Mouse (Mus musculus) spleen, postnatal 4 days (tissue): ENCODE data around the gene Ccdc144b.

Source experiments
- DNase-seq, 2 experiments: peaks; one replicate each; pipeline ENCODE4 v3.0.0; 2022; ENCODE audit warnings: low spot score in 2 of 2

Ccdc144b gene

DNA sequence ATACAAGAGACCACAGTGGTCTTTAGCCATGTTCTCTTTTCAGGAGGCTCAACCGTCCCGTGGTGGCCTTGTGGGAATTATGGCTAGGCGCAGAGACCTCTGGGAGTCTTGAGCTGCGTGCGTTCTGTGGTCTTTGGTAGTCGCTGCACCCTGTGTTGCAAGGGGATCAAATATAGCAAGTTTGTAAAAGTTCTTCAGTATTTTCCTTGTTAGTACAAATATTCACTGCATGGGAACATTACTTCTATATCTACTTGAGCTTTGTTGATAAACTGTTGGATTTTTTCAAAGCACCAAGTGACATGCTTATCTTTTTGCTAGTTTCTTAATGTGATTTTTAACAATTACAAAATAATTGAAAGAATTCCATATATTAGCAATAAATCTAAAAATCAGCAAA lies at the start of gene Ccdc144b:
Gene Ccdc144b, minus strand, starts transcription at position 101 of the 400 bp plus-strand sequence.
- no peak for DNase-seq

DNA sequence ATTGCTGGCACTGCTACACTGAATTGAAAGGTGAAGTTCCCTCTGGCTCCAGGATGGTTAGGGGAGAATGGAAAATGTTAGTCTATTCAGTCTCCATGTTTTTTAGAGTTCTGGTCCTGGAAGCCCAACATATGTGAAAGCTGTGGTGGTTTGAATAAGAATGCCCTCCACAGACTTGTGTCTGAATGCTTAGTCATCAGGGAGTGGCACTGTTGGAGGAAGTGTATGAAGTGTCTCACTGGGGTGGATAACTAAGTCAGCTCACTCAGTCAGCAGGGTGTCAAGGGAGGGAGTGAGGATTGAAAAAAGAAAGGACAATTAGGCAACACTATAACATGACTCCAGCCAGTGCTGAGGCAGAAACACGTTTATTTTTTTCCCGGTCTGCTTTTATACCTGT lies 42.0 kb upstream of the Ccdc144b start:
- no peak for DNase-seq

GRCm38 (mm10) chr3:36087591-36087990 lies 34.2 kb upstream of the Ccdc144b start:
- peak in 1 of 2 experiments; percentile 56 for DNase-seq

DNA sequence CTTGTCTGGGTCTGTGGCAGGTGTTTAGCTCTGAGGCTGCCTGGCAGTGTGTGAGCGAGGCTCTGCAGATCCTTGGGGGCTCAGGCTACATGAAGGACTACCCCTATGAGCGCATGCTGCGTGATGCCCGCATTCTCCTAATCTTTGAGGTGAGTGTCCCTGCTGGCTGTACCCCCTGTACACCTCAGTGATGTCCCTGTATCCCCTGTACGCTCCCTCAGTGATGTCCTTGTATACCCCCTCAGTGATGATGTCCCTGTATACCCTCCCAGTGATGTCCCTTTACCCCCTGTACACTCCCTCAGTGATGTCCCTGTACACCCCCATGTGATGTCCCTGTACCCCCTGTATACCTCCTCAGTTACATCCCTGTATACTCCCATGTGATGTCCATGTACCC lies 32.0 kb upstream of the Ccdc144b start:
- DNase-seq = no peak

- peak in 1 of 2 experiments; percentile 42 for DNase-seq
Measured at GRCm38 (mm10) chr3:36083381-36083780, 30.0 kb upstream of the Ccdc144b start.

GRCm38 (mm10) chr3:36082843-36083242 lies 29.5 kb upstream of the Ccdc144b start:
- DNase-seq = peak in 1 of 2 experiments; percentile 33

DNA sequence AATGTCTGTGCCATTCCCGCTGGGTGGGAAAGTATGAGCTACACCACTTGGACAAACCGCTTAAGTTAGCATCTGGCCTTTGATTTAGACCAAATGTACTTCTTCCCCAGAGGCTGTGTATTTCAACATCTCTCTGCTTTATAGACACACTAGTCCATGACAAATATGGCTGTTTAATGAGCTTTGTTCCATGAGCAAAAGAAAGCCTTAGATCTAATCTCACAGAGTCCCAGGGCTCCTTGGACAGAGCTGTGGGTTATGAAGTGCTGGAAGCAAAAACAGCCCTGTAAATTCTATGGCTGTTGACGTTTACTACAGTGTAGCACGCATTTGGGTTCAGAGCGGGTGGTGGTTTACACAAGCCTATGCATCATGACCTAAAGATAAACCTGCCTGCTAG lies 27.4 kb upstream of the Ccdc144b start:
- no peak for DNase-seq

DNA sequence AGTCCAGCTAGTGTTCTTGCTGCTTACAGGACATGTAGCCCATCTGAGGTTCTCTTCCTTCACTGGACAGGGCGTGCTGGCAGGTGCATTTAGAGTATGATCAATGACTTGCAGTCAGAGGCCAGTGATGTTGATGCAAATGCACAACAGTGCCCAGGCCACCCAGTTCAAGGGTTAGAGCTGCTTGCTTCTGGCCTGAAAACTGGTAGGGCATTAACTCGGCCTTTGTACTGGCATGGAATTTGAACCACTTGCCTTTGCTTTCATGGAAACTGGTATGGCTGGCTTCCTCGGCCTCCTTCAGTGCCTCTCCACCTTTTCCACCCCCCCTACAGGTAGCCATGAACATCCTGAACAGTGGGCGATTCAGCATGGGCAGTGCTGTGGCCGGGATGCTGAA lies 26.5 kb upstream of the Ccdc144b start:
- DNase-seq = no peak

GRCm38 (mm10) chr3:36077386-36077785 lies 24.0 kb upstream of the Ccdc144b start:
- no peak for DNase-seq

DNA sequence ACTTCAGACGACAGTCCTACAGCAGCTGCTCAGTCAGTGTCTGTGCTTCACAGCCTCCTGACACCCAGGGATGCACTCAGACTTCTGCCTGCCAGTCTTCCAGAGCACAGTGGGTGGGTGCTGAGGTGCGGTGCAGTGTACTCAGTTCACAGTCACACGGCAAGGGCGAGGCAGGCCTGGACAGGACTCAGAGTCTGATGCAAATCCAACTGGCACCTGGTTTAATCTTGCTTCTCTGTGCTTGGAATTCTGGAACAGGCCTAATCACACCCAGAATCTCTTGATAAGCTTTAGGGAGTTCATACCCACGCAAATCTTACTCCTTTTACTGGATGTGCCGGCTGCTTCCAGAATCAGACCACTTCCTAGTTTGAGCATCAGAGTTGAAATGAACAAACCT lies 22.1 kb upstream of the Ccdc144b start:
- no peak for DNase-seq

DNA sequence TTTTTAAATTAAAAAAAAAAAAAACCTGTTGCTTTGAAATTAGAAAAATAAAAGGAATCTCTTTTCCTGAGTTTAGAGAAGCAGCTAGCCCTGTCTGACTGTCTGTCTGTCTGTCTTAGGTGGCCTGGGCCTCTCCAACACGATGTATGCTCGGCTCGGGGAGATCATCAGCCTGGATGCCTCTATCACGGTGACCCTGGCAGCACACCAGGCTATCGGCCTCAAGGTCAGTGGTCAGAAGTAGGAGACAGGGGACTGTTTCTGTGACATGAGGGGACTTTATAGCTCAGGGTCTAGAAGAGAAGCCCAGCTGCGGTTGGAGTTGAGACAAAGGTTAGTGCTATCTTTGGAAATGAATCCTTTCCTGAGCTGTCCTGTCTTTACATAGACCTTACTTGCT lies 20.9 kb upstream of the Ccdc144b start:
- no peak for DNase-seq

GRCm38 (mm10) chr3:36071047-36071446 lies 17.7 kb upstream of the Ccdc144b start:
- DNase-seq = no peak

DNA sequence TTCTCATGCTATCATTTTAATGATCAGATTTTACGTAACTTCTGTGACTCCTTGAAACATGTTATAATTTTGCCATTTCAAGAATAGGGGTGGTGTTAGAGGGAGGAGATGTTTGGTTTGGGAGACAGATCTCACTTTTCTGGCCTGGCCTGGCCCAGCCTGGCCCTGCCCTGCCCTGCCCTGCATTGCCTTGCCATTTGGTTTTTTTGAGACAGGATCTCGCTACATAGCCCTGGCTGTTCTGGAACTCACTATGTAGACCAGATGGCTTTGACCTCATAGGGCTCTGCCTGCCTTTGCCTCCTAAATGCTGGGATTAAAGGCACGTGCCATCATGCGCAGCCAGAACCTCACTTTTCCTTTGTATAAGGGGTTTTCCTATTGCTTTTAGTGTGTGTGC lies 17.1 kb upstream of the Ccdc144b start:
- DNase-seq = no peak

- DNase-seq = peak in 1 of 2 experiments; percentile 42
Measured at GRCm38 (mm10) chr3:36067731-36068130, 14.4 kb upstream of the Ccdc144b start.

- peak; percentile 89 to 94 for DNase-seq
Measured at GRCm38 (mm10) chr3:36065843-36066651, 12.7 kb upstream of the Ccdc144b start, which contains the start of gene Acad9. TSS of gene Acad9 (plus strand) at chr3:36065979.

DNA sequence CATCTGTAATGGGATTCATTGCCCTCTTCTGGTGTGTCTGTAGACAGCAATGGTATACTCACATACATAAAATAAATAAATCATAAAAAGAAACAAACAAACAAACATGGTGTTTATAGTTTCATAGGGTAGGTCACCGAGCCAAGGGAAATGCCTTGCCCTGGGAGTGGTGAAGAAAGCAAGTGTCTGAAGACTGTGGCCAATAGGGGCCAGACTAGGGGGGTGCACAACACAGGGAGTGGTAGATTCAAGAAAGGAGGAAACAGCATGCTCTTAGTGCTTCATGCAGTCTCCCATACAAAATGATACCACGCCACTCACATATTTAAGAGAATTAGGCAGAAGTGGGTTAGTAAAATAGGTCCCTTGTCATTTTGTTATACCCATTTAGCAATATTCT lies 11.8 kb upstream of the Ccdc144b start:
- peak in 1 of 2 experiments; percentile 47 for DNase-seq

DNA sequence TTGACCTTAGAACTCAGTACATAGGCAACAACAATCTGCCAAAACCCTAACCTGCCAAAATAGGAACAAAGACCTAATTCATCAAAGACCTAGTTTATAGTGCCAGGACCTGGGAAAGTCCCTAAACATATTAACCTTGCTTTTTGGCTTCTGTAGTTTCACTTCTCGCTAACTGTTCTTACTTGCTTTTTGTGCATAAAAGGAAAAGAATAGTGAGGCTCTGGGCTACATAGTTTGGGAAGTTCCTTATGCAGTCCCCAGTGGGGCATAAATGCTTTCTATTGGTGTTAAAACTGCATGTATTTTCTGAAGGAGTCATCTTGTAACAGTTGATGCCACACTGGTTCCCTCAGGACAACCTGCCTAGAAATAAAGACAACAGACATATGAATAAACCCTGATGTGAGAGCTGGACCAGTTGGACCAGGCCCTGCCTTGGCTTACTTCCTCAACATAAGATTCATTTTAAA lies 11.3 kb upstream of the Ccdc144b start:
- DNase-seq = peak in 1 of 2 experiments; percentile 29

DNA sequence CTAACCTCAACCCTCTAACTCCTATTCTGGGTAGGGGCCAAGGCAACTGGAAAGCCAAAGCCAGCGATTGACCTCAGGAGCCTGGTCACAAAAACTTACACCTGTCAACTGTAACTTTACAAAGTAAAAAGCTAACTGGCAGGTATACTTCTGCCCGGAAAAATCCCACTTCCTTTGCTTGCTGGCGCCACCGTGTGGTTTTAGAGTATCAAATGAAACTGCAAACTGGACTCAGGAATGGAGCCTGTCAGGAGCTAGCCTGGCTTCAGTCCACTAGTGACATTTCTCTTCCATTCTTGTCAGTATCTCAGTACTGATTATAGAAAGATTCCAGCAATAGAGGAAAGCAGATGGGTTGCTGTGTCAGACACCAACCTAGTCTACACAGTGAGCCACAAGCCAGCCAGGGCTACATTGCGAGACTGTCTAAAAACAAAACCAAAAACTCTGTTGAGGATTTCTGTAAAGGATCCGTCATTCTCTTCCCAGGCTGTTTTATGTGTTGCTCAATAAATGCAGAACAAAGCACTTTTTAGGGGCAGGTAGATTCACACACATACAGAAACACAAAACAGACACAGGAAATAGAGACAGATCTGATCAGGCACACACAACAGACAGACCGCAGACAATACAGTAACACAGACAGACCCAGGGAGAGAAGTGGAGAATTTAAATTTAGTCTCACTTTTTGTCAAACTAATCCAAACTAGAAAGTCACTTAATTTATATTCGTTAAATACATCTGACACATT lies 6.9 kb upstream of the Ccdc144b start:
- DNase-seq = peak; percentile 35 to 74

DNA sequence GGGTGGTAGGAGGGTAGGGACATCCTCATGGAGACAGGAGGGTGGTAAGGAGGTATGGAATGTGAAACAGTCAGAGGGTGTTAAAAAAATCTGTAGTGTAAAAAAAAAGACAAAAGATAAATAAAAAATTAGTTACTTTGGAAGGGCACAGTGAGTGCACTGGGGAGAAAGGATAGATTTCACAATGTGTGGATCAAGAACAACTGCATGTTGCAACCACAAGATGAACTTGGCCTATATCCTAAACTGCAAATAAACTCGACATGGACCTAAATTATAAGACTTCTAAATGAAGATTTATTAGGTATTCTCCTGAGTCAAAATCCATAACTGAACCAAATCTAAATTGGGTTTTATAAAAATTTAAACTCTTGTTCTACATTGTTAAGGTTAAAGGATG lies 4.2 kb downstream of the Ccdc144b start:
- DNase-seq = no peak

GRCm38 (mm10) chr3:36045086-36045485 lies 8.3 kb downstream of the Ccdc144b start:
- DNase-seq = no peak

- DNase-seq = no peak
Measured at GRCm38 (mm10) chr3:36044520-36044919, 8.8 kb downstream of the Ccdc144b start.

- DNase-seq = no peak
Measured at GRCm38 (mm10) chr3:36031740-36032510, 21.4 kb downstream of the Ccdc144b start.
